Mouse (Mus musculus): ENCODE measurements around the gene Ndrg3.
"Not testable (repeated sequence)": the region's sequence is repeated elsewhere in the genome, so short reads cannot be mapped to it uniquely, and the experiment has no call there.

Ndrg3 gene

GRCm38 (mm10) chr2:156901344-156901743, 90.5 kb downstream of the Ndrg3 start:
- DNase-seq (ENCODE audit: low spot score), result no peak

- DNase-seq (ENCODE audit: low spot score), result no peak
Observed at GRCm38 (mm10) chr2:156899184-156899583, 92.7 kb downstream of the Ndrg3 start.

GRCm38 (mm10) chr2:156898374-156898773, 93.5 kb downstream of the Ndrg3 start:
- no peak for DNase-seq (ENCODE audit: low spot score)

- no peak for DNase-seq (ENCODE audit: low spot score)
Observed at GRCm38 (mm10) chr2:156897034-156897433, 94.8 kb downstream of the Ndrg3 start.

GRCm38 (mm10) chr2:156896384-156896914, 95.4 kb downstream of the Ndrg3 start:
- DNase-seq (ENCODE audit: low spot score), result no peak

DNA sequence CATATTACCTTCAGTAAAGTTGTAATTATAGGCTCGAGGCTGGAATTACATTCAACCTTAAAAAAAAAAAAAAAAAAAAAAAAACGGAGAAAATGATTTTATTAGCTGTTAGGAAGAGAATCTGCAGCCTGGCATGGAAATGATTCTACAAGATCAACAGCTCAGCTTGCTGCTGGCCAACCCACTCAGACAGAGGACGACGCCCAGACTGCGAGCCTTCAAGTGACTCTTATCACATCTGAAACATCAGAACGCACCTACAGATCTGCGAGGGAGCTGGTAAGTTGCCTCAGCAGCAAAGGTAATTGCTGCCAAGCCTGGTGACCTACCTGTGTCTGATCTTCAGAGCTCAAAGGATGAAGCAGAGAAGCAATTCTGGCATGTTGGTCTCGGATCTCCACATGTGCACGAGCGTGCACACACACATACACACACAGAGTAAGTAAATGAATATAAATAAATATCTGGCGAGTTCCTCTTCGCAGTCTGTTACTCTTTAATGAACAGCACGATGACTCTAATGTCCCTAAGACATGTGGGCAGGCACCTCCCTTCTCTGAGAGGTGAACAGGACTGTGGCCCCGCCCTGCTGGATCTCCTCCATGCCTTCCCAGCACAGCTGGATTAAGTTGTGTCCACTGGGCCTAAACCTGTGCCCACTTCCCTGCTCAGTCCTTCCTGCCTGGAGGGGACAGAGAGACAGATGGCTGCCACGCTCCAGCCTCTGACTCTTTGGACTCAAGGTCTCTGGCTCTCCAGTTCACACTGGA, 97.2 kb downstream of the Ndrg3 start:
- DNase-seq (ENCODE audit: low spot score), result no peak

GRCm38 (mm10) chr2:156892821-156893220, 99.0 kb downstream of the Ndrg3 start:
- DNase-seq (ENCODE audit: low spot score), result no peak

DNA sequence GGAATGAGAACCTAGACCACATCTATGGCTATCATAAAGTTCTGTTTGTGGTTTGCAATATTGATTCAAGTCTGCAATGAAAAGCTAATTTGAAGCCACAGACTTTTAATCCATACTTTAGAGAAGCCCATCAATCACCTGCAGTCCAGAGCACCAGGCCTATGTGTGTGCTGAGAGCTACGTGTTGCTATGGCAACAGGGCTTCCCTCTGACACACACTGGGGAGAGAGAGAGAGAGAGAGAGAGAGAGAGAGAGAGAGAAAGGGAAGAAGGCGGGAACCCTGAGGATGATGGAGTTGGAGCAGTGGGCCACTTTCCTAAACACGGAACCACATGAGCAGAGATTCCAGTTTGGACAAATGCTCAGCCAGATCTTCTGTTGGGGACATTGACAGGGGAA, 99.6 kb downstream of the Ndrg3 start:
- no peak for DNase-seq (ENCODE audit: low spot score)

GRCm38 (mm10) chr2:156888490-156888889, 103.4 kb downstream of the Ndrg3 start:
- DNase-seq (ENCODE audit: low spot score), result no peak

DNA sequence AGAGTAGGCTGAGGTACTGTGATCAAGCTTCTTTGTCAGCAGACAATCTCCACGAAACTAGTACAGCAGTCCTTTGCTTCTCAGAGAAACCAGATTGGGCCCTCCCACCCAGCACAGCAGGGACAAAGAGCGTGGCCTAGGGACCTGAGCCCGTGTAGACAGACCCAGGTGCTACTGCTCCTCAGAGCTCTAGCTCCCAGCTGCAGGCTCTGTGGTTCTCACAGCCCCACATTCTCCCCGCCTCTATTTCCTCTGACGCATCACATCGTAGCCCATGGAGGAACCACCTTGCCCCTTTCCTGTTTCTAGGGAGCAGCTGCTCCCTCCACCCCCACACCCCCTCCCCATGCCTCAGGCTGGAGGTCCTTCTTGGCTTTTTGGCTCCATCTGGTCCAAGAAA, 104.8 kb downstream of the Ndrg3 start, which contains the start of gene Sla2:
Sla2 (minus strand) TSS at position 176 of the 400 bp plus-strand sequence.
- DNase-seq (ENCODE audit: low spot score), result no peak

- no peak for DNase-seq (ENCODE audit: low spot score)
Observed at GRCm38 (mm10) chr2:156886084-156886631, 105.7 kb downstream of the Ndrg3 start.

DNA sequence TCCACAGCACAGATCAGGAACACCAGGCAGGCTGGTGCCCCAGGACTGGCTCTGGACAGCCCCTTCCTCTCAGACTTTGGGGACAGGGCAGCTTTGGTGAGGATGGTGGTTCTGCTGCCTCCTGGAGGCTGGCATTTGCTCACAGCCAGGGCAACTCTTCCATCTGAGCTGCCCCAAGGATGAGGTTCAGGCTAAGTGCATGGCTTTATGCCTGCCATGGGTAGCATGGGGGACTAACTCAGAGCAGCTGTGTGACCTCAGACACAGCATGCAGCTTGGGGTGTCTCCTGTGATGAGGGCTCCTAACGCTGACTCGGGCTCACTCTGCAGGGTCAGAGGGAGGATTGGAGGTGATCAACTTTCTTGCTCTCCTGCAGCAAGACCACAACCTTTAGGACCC, 106.2 kb downstream of the Ndrg3 start:
- DNase-seq (ENCODE audit: low spot score), result not testable (repeated sequence)

DNA sequence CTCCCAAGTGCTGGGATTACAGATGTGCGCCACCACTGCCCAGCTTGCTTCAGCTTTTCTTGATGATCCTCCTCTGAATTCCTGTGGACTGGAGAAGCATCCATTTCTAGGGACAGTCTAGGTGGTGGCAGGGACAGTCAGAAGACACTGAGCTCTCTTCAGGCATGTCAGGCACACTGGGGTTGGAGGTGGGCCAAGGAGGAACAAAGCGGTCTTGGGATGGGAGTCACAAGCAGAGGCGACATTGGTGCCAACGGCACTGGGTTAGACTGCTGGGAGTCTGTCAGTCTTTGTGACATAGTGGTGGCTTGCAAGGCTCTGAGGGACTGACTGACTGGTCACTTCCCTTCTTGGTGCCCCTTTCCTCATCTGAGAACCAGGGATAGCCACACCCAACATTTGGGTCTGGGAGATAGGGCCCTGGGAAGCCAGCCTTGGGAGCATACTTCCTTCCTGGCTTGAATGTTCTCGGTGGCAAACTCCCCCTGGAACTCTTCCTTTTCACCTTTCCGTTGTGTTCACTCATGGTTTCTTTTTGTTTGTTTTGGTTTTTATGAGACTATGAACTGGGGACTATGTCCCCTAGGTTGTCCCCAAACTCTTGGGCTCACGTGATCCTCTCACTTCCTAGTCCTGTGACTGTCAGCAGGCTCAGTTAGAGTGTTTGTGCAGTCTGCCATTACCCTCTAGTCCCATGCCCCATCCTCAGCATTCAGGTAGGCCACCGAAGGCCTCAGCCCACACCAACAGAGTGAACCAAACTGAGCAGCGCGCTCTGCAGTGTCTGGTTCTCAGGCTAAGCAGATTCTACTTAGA, 107.3 kb downstream of the Ndrg3 start:
- DNase-seq (ENCODE audit: low spot score), result no peak

- DNase-seq (ENCODE audit: low spot score), result peak; percentile 51
Observed at GRCm38 (mm10) chr2:156882431-156883001, 109.3 kb downstream of the Ndrg3 start.

GRCm38 (mm10) chr2:156879541-156879940, 112.3 kb downstream of the Ndrg3 start:
- no peak for DNase-seq (ENCODE audit: low spot score)

GRCm38 (mm10) chr2:156877726-156878125, 114.1 kb downstream of the Ndrg3 start:
- DNase-seq (ENCODE audit: low spot score), result no peak
